ENCODE assay signal across 8 mouse cellular contexts in the genomic region with DNA sequence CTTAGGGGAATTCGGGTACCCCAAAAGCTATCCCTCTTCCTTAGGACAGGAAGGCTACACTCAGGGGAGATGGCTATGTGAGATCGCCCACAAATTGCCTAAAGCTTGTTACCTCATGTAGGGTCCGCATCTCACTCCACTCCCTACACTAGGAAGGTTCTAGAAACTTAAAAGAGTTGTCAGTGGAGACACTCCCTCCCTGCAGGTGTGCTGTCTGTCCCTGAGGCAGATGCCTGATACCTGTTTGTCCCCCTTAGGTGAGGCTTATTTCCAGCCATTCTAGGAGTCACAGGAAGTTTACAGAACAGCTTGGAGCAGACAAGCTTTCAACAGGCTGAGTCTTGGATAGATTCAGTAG. TPM values are rescaled to one million over a fixed set of nuclear protein-coding genes. Genes with fewer than 3 reads are reported as not detected.
DNase-seq lines count a peak whose midpoint lies in the region; ATAC-seq and TF ChIP-seq lines count a peak whose summit lies in the region.

No protein-coding gene starts in this region.

- H3K4me1 ChIP-seq in lung, postnatal 0 days (ENCODE audit: insufficient read depth, low read depth, low read length): peaks cover 15% of the 10 kb centered on the region; the same call in 1 of the 2 replicates
- peaks cover 36% of the 10 kb centered on the region for H3K4me1 ChIP-seq in limb, embryonic 14.5 days (ENCODE audit: control insufficient read depth, insufficient read depth, low read length)
- H3K4me1 ChIP-seq in stomach, embryonic 15.5 days: peaks cover 46% of the 10 kb centered on the region

- peak overlapping the region; percentile 68 for H3K4me2 ChIP-seq in lung, postnatal 0 days (replicated peaks; ENCODE audit: low read depth, low read length)
- peak overlapping the region; percentile 83 for H3K4me2 ChIP-seq in limb, embryonic 14.5 days (replicated peaks; ENCODE audit: low read depth, low read length, severe bottlenecking)
- peak overlapping the region; percentile 52 for H3K4me2 ChIP-seq in stomach, embryonic 15.5 days

- H3K9ac ChIP-seq in lung, postnatal 0 days (replicated peaks; ENCODE audit: low read depth): peak overlapping the region; percentile 87
- peak overlapping the region; percentile 88 for H3K9ac ChIP-seq in limb, embryonic 14.5 days (ENCODE audit: low read depth, low read length, severe bottlenecking)
- peak overlapping the region; percentile 36 for H3K9ac ChIP-seq in stomach, embryonic 15.5 days

- no peaks in the 10 kb centered on the region for H3K27me3 ChIP-seq in lung, postnatal 0 days (replicated peaks; ENCODE audit: insufficient read depth, low read length)
- no peaks in the 10 kb centered on the region for H3K27me3 ChIP-seq in limb, embryonic 14.5 days (ENCODE audit: control insufficient read depth, insufficient read depth, low read length)
- H3K27me3 ChIP-seq in stomach, embryonic 15.5 days (replicated peaks): no peaks in the 10 kb centered on the region

- no peak for TF ChIP-seq EP300 in lung, postnatal 0 days (IDR thresholded peaks at IDR 0.05)

- no peak for TF ChIP-seq POLR2A in limb, embryonic 14.5 days (IDR thresholded peaks at IDR 0.05; ENCODE audit: borderline replicate concordance, extremely low read depth, insufficient read depth, insufficient read length)

- no peak for TF ChIP-seq CTCF in lung, postnatal 0 days (IDR thresholded peaks at IDR 0.05)

- H3K27ac ChIP-seq in lung, postnatal 0 days (ENCODE audit: low read length): peak overlapping the region; percentile 95
- H3K27ac ChIP-seq in limb, embryonic 14.5 days (replicated peaks; ENCODE audit: low read depth, low read length): peak overlapping the region; percentile 89
- peak overlapping the region; percentile 88 for H3K27ac ChIP-seq in stomach, embryonic 15.5 days

- WGBS in lung, postnatal 0 days: 2% methylated on average over 3 of the region's 3 CpGs
- 4% methylated on average over 3 of the region's 3 CpGs for WGBS in limb, embryonic 14.5 days
- 9% methylated on average over 3 of the region's 3 CpGs for WGBS in stomach, embryonic 15.5 days

- H3K36me3 ChIP-seq in lung, postnatal 0 days (ENCODE audit: insufficient read depth, low read length): no peaks in the 10 kb centered on the region
- H3K36me3 ChIP-seq in limb, embryonic 14.5 days (ENCODE audit: control insufficient read depth, insufficient read depth, low read length): peaks cover 18% of the 10 kb centered on the region
- H3K36me3 ChIP-seq in stomach, embryonic 15.5 days: 0 out of 2 replicates have a peak, but pooled peaks cover under 1% of the 10 kb centered on the region

- no peak for ATAC-seq in lung, postnatal 0 days
- ATAC-seq in limb, embryonic 14.5 days (ENCODE audit: low FRiP score, low read depth): no peak
- ATAC-seq in stomach, embryonic 15.5 days (ENCODE audit: insufficient read depth, low FRiP score, low read depth): no peak

- DNase-seq in adrenal gland, adult 2 months: peak; percentile 28
- no peak for DNase-seq in adrenal gland, postnatal 10 days
- DNase-seq in lung, postnatal 0 days (ENCODE audit: low spot score): no peak
- no peak for DNase-seq in lung, postnatal 4 days
- DNase-seq in limb, embryonic 14.5 days (ENCODE audit: low spot score): no peak
- no peak for DNase-seq in cerebellum, adult 8-10 months
- no peak for DNase-seq in adipocyte (ENCODE audit: low spot score)

- H3K9me3 ChIP-seq in lung, postnatal 0 days (ENCODE audit: low read length): no peaks in the 10 kb centered on the region
- no peaks in the 10 kb centered on the region for H3K9me3 ChIP-seq in limb, embryonic 14.5 days (ENCODE audit: control insufficient read depth, low read length)
- H3K9me3 ChIP-seq in stomach, embryonic 15.5 days: no peaks in the 10 kb centered on the region

- H3K4me3 ChIP-seq in lung, postnatal 0 days (ENCODE audit: low read depth, low read length): peak overlapping the region; percentile 72
- H3K4me3 ChIP-seq in limb, embryonic 14.5 days (replicated peaks; ENCODE audit: low read length): peak overlapping the region; percentile 76
- peak overlapping the region; percentile 54 for H3K4me3 ChIP-seq in stomach, embryonic 15.5 days (replicated peaks)

RNA-seq across cellular contexts. Expression of gene Sparc, which starts 4.3 kb away (rescaled TPM):
- 1,000 to 10,000 TPM; 1,553 to 3,019 TPM for total RNA-seq in adrenal gland, adult 2 months (2021)
- 4,707 and 5,966 TPM in 2 replicates for polyA plus RNA-seq in adrenal gland, adult 2 months (2012; rRNA removed)
- 1,000 to 10,000 TPM; 2,122 to 2,491 TPM for total RNA-seq in adrenal gland, postnatal 10 days (2021)
- polyA plus RNA-seq in lung, postnatal 0 days (2015; fragmentation: Nextera tagmentation; extraction: Ambion mirVana): 3,302 and 3,486 TPM in 2 replicates
- 1,741 and 2,064 TPM in 2 replicates for polyA plus RNA-seq in limb, embryonic 14.5 days (2012; rRNA removed)
- polyA plus RNA-seq in limb, embryonic 14.5 days (2014; fragmentation: Nextera tagmentation; extraction: Ambion mirVana): 2,065 and 2,257 TPM in 2 replicates
- polyA plus RNA-seq in stomach, embryonic 15.5 days (2015; fragmentation: Nextera tagmentation; extraction: Ambion mirVana): 1,683 and 1,927 TPM in 2 replicates

RNA-seq across cellular contexts. Expression of gene Atox1, which starts 42.4 kb away (rescaled TPM):
- 100 to 1,000 TPM; 226 to 307 TPM for total RNA-seq in adrenal gland, adult 2 months (2021)
- 679 and 685 TPM in 2 replicates for polyA plus RNA-seq in adrenal gland, adult 2 months (2012; rRNA removed)
- total RNA-seq in adrenal gland, postnatal 10 days (2021): 100 to 1,000 TPM; 271 to 292 TPM
- polyA plus RNA-seq in lung, postnatal 0 days (2015; fragmentation: Nextera tagmentation; extraction: Ambion mirVana): 440 and 498 TPM in 2 replicates
- 236 and 256 TPM in 2 replicates for polyA plus RNA-seq in limb, embryonic 14.5 days (2012; rRNA removed)
- 428 and 474 TPM in 2 replicates for polyA plus RNA-seq in limb, embryonic 14.5 days (2014; fragmentation: Nextera tagmentation; extraction: Ambion mirVana)
- 385 and 409 TPM in 2 replicates for polyA plus RNA-seq in stomach, embryonic 15.5 days (2015; fragmentation: Nextera tagmentation; extraction: Ambion mirVana)

RNA-seq across cellular contexts. Expression of gene G3bp1, which starts 50.8 kb away (rescaled TPM):
- total RNA-seq in adrenal gland, adult 2 months (2021): 10 to 100 TPM; 50.7 to 54.6 TPM
- polyA plus RNA-seq in adrenal gland, adult 2 months (2012; rRNA removed): 22.7 and 33.7 TPM in 2 replicates
- 10 to 100 TPM; 55.5 to 60.0 TPM for total RNA-seq in adrenal gland, postnatal 10 days (2021)
- 47.7 and 52.5 TPM in 2 replicates for polyA plus RNA-seq in lung, postnatal 0 days (2015; fragmentation: Nextera tagmentation; extraction: Ambion mirVana)
- 77.7 and 79.0 TPM in 2 replicates for polyA plus RNA-seq in limb, embryonic 14.5 days (2012; rRNA removed)
- 170 and 171 TPM in 2 replicates for polyA plus RNA-seq in limb, embryonic 14.5 days (2014; fragmentation: Nextera tagmentation; extraction: Ambion mirVana)
- 145 and 163 TPM in 2 replicates for polyA plus RNA-seq in stomach, embryonic 15.5 days (2015; fragmentation: Nextera tagmentation; extraction: Ambion mirVana)

Comparison
In these comparisons a context has a peak if more than half of its experiments do, and no peak if none do; other contexts are left out.
1. H3K9ac ChIP-seq: peak in every context shown above with its lines; median percentile 88 in limb, embryonic 14.5 days; 87 in lung, postnatal 0 days; 36 in stomach, embryonic 15.5 days.